Mouse (Mus musculus) 3T3-L1 (cell line): ENCODE results near the gene Gm45837.

Experiments used
- DNase-seq: peaks from one replicate; pipeline ENCODE4 v3.0.0-alpha.2; 2015; ENCODE audit warnings: low read depth, low spot score

Gene Gm45837

DNA sequence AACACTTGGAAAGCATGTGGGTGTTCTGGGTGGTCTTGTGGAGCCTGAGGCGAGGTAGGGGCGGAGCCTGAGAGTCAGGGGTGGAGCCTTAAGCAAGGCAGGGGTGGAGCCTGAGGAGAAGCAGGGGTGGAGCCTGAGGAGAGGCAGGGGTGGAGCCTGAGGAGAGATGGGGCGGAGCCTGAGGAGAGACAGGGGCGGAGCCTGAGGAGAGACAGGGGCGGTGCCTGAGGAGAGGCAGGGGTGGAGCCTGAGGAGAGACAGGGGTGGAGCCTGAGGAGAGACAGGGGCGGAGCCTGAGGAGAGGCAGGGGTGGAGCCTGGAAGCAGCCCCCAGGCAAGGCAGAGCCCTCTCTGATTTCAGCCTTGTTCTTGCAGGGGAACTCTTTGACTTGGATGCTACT, 90.5 kb downstream of the Gm45837 start:
- DNase-seq: no peak

DNA sequence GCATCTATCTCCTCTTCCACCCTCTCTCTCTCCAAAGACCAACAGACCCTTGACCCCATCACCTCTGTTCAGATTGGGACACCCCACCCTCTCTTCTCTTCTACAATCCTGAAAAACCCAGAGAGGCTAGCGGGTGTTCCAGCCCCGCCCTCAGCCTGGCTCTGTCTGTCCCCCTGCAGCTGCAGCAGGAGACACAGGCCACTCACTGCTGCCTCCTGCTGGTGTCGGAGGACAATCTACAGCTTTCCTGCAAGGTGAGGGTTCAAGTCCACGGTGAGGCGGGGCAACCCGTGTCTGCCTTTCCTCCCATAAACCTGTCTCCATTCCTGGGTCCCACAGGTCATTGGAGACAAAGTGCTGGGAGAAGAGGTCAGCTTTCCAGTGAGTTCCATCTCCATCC, 91.0 kb downstream of the Gm45837 start:
- DNase-seq: no peak

DNA sequence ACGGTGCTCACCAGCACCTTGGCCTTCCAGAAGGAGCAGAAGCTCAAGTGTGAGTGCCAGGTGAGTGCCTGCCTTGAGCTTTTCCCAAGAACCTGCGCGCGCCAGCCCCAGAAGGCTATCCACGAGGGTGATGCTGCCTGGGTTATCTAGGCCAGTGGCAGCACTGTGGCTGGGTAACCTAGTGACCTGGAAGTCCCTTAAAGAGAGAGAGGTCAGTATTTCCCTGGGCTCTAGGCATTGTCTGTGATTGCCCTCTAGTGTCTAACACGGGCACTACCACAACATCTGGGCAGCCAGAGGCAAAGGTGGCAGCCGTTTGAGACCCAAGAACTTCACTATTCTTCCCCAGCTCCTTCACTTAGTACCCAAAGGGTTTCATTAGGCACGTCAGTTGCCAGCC, 92.7 kb downstream of the Gm45837 start:
- DNase-seq: peak; percentile 64

DNA sequence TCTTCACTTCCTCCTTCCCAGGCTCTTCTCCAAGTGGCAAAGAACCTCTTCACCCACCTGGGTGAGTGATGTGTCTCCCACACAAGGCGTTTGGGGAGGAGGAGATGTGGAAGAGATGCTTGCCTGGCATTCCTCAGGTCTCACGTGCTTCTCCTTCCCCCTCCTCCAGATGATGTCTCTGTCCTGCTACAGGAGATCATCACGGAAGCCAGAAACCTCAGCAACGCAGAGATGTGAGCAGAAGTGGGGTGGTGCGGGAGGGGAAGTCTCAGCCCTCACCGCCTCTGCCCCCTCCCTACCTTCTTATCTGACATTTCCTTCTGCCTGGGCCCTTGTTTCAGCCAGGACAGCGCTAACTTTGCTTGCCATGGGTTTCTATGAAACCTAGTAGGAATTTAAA, 93.1 kb downstream of the Gm45837 start:
- no peak for DNase-seq

DNA sequence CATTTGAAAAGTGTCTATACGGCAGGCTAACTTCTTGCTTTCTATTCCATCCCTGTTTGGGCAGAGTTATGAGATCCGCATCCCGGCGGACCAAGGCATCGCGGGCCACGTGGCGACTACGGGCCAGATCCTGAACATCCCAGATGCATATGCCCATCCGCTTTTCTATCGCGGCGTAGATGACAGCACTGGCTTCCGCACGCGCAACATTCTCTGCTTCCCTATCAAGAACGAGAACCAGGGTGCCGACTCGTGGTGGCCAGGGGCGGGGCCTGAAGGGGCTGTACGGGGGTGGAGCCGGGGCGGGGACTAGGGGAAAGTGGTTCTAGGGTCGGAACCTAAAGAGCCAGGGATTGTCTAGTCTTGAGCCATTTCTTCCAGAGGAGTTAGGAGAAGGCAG, 93.8 kb downstream of the Gm45837 start:
- DNase-seq: no peak

DNA sequence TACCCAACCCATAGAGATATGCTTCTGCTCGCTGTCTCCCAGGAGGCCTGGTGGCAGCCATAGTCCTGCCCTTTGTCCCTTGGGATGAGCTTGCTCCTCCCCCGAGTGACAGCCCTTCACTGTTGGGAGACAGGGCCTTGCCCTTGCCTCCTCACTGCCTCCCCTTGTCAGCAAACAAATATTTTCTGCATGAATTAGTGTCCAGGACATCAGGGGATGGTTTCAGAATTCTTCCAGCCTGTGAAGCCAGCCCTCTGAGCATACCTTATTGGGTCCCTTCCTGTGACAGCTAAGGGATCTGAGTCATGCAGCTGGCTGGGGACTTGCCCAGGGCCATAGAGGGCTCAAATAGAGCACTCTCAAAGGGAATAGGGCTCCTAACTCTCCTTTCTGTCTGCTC, 98.5 kb downstream of the Gm45837 start:
- peak; percentile 12 for DNase-seq

DNA sequence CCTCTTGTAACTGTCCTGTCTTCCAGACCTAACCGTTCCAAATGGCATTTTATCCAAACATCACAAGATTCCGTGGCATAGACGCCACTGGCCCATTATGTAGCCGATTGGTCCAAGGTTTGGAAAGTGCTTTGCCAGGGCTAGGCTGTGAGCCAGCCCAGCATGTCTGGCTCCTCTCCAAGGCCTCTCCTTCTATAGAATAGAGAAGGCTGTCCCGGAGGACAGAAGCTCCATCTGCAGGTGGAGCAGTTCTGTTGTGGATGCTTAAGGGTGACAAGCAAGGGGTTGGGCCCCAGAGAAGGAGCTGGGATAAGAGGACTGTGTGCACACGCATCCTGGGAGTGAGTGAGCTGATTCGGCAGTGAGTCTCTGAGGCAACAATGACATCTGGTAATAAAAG, 103.0 kb downstream of the Gm45837 start:
- no peak for DNase-seq

DNA sequence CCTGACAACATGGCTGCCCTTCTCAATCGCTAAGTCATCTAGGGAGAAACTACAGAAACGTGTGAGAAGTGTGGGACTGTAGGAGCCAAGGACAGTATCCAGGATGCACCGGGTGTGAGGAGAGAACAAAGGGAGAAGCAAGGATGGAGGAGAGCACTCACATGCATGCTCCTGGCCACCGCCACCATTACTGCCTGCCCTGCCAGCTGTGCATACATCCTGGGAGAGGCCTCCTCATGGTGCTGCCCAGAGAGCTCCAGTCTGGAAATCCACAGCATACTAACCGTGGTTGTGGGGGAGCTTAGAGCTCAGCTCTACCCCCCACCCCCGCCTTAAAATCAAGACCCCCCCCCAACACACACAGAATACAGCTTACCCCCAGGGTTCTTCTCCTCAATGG, 104.1 kb downstream of the Gm45837 start:
- DNase-seq: no peak

DNA sequence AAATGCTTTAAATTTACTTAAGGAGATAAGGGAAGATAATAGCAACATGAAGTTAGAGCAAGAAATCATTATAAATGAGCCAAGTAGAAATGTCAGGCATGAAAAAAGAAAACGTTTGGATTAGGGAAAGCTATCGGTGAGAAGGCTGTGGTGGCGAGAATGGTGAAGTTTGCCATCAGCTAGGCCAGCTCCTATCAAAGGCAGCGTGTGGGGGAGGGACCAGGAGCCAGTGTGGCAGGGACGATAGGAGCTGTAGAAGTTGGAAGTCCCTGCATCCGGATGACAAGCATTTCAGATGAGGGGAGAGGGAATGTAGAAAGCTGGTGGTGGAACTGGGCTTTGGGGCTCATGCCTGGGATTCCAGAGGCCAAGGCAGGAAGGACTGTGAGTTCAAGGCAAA, 104.6 kb downstream of the Gm45837 start:
- no peak for DNase-seq

DNA sequence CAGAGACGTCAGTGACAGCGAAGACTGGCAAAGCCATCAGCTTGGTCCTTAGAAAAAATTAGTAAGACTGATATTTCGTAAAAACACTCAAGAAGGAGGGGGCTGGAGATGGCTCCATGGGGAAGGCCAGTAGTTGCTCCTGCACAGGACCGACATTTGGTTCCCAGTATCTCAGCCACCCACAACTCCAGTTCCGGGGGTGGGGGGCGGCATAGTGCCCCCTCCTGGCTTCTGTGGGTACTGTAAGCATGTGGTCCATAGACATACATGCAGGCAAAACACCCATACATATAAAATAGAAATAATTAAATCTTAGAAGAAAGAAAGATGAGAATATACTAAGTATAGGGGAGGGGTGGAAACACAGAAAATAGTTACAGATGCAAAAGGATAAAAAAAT, 105.8 kb downstream of the Gm45837 start:
- DNase-seq: no peak

DNA sequence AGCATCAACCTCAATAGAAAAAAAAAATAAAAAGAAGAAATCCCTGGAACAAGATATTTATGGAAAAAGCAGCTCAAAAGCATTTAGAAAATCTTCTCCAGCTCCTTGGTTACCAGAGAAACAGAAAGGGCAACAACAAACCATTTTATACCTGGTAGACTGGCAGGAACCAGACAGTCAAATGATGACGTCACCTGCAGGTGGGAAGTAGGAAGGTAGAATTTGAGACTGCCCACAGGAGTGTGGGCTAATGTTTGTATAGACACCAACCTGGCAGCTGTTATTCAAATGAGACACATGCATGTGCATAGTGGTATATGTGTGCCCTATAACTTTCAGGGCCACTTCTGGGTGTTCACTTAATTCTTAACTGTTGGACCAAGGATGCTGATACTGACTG, 111.0 kb downstream of the Gm45837 start:
- no peak for DNase-seq

DNA sequence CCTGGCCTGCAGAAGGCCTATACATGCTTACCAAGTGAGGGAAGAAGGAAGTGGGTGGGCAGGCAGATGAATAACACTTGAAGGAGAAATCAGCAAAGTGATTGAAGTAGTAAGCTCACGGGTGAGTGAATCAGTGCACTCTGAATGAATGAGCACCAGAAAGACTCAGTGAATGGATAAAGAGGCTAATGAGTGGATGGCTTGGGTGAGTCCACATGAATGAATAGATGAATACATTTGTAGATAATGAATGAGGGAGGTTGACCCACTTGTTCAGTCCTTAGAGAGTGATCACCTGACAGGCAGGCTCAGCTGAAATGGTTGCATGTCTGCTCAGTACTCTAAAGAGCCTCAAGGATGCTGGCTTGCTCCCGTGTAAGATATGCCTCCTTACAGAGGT, 112.5 kb downstream of the Gm45837 start:
- DNase-seq: no peak

DNA sequence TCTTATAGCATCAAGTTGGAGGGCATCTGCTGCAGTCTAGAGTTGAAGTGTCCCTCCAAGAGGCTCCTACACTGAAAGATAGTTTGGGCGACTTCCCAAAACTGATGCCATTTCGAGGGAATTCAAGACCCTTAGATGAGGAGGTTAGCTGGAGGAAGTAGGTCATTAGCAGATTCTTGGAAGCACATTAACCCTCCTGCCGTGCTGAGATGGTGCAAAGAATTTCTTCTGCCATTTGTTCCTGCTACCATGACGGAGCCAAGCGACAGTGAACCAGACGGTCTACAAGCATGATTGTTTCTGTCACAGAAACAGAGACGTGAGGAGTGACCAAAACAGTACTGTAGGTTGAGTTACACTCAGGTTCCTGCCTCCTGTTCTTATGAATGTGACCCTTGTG, 115.8 kb downstream of the Gm45837 start:
- DNase-seq: no peak

DNA sequence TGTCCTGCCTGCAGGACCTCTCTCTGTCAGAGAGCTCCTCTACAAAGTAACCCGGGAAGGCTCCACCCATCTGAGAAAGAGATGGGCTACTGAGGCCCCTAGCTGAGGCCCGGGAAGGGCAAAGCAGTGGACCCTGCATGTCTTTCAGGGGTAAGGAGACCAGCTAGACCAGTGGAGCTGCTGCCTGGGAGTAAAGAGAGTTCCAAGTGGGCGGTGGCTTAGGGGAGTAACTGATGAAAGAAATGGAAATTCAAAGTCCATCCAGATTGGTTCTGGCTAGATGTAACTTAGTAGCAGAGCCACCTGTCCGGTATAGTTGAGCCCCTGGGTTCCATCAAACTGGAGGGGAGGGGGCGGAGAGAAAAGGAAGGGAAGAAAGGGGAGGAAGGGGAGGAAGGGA, 123.7 kb downstream of the Gm45837 start:
- no peak for DNase-seq

DNA sequence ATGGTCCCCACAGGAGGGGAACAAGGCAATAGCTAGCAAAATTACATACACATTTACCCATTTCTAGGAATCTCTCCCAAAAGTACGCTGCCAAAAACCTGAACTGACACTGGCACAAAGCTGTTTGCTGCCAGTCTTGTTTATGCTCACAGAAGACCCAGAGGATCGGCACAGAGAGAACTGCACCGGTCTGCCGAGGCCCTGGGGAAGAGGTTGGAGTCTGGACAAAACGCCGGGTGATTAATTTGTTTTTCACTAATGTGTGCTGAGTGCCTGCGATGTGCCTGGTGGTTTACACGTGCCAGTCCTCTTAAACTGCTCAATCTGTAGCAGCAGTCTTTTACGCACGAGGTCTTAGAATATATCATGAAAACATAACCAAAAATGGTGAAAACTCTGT, 124.4 kb downstream of the Gm45837 start:
- DNase-seq: no peak

DNA sequence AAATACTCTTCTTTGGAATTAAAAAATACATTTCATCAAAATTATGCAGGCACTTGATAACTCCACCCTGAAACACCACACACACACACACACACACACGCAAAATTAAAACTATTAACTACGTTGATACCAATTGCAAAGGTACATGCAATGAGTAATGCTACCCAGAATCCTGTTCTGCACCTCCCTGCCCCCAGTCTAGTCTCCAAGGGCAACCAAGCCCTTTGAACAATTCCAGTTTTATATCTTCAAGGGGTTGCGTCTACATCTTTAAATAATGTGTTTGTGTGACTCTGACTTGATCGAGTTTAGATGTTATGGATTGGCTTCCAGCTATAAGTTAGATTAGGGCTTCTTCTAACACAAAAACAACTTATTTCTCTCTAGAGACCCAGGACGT, 124.8 kb downstream of the Gm45837 start:
- no peak for DNase-seq

DNA sequence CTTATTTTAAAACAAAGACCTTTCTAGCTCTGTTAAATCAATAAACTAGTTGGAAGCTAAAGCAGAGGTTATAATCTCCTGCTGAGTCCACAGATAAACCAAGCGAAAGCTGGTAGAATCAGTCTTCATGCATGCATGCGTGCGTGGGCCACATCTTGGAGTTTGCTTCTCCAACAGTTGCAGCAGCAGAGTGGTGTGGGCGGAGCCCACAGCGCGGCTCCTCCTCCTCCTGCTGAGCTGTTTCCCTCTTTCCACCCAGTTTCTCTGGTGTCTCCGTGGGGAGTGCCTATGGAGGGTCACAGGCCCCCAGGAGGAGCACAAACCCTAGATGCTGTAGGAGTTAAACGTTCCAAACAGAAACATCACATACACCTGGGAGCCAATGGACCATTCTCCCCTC, 126.9 kb downstream of the Gm45837 start:
- DNase-seq: no peak

DNA sequence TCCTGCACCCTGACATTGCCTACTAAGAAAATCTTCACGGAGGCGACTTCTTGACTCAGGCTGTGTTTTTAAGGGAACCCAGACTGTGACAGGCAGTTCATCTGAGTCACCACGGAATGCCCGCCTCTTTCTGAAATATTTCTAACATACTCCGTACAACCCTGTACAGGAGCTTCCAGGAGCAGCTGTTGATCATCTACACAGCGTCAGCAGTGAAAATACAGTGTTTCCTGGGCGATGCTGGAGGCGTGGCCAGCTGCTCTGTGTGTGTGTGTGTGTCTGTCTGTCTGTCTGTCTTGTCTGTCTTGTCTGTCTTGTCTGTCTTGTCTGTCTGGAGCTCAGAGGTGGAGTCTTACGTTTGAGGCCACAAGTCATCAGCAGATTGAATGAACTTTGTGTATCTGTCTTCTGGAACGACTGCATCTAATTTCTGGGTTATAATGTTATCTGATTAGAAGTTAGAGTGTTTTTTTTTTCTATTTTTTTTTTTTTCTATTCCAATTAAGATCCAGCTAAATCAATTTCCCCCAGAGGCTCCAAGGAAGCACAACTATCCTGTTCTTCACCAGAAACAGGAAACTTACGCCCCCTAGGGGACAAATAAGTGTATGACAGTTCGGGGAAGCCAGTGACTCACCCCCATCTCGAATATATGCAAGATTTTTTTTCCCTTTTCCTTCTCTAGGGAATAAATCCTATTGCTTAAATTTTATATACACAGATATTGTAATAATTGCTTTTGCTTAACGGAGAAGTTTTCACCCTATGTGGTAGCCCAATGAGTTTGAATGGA, 127.7 kb downstream of the Gm45837 start:
- peak; percentile 66 for DNase-seq

DNA sequence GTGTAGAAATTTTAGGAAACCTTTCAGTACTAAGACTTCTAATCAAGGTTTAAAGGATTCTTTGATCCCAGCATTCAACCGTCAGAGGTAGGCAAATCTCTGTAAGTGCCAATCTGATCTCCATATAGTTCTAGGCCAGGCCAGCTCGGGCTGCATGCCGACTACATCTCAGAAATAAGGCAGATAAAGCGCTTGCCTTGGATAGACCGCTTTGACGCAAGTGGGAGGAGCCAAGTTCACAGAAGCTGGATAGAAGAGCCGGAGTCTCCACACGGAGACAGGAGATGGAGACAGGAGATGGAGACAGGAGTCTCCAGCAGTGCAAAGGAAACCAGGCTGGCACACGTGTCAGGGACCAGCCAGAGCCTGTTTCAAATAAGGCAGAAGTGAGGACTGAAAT, 129.1 kb downstream of the Gm45837 start:
- no peak for DNase-seq

DNA sequence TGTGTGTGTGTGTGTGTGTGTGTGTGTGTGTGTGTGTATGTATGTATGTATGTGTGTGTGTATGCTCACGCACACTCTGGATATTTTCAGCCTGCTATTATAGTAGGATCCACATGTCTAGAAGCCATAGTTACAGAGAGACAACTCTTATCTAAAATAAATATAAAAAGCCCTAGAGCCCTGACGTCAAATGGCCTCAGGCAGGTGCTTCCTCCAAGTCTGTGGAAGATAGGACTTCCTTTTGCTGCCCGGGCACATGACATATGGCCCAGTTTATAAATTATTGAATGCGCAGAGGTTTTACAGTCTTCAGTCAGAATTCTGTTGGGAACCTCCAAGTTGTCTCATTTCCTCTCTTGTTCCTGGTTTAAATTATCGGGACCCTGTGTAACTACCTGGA, 130.0 kb downstream of the Gm45837 start:
- DNase-seq: no peak

DNA sequence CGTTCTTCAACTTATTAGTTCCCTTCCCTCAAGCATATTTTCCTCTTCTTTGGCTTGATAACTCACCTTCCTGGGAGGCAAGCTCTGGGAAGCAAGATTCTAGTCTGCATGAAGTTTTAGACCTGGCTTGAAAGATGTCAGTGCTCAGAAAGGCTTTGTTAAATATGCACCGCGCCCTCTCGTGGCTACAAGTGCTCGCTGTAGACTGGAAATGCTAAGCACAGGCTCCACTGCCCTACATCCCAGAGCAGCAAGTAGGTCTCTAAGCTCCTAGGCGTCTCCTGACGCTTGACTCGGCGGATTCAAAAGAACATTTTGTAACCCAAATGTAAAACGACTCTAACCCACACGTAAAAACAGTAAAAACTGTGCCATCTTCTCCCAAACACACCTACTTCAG, 130.4 kb downstream of the Gm45837 start:
- peak; percentile 72 for DNase-seq

DNA sequence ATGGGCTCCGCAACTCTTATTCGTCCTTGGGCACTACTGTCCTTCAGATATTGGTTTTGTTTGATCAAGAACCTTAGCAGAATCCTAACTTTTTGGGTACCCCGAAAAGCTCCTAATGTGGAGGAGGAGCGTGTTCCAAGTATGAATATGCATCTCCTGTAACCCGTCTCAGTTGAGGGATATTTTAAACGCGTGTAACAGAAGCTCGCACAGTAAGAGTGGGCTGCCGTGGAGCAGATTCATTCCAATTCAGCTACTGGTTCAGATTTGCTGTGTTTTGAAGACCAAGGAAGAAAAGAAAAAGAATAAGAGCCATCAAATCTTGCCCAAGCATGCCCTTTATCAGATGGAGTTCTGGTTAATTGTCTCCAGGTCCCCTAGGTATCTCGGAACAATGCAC, 131.0 kb downstream of the Gm45837 start:
- DNase-seq: no peak

DNA sequence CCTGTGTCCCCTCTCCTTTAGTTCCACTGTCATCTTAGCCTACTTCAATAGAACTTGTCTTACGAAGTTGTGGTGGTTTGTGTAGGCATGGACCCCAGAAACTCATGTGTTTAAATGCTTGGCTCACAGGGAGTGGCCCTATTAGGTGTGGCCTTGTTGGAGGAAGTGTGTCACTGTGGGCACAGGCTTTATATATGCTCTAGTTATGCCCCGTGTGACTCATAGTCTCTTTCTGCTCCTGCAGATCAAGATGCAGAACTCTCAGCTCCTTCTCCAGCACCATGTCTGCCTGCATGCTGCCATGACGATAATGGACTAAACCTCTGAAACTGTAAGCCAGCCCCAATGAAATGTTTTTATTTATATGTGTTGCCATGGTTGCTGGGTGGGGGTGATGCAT, 137.0 kb downstream of the Gm45837 start:
- DNase-seq: peak; percentile 20

DNA sequence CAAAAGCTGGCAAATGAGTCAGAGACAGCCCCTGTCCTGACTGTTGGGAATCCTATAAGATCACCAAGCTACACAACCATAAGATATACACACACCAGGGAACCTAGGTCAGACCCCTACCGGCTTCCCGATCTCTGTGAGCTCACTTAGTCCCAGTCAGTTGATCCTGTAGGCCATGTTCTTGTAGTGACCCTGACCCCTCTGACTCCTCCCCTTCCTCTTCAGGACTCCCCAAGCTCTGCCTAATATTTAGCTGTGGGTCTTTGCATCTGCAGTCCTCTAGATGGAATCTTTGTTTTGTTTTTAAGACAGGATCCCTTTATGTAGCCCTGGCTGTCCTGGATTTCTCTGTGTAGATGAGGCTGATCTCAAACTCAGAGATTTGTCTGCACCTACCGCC, 138.6 kb downstream of the Gm45837 start:
- no peak for DNase-seq
